Mouse (Mus musculus): Measurements from ENCODE around the gene Adnp.

- TF ChIP-seq CTCF (IDR thresholded peaks at IDR 0.05; ENCODE audit: borderline replicate concordance, insufficient read depth, low read depth, low read length) (no peak), POLR2A (IDR thresholded peaks at IDR 0.05; ENCODE audit: borderline replicate concordance, insufficient read depth, low read length) (no peak)
Measured at GRCm38 (mm10) chr2:168166750-168167460, 40.0 kb downstream of the Adnp start.

All from cerebellum, adult 2 months (tissue).